Mouse (Mus musculus) heart, adult 2 months (tissue): ENCODE results near the gene Uggt1.

Experiments
- CTCF ChIP-seq: fragments of 200-600 bp; IDR thresholded peaks from 2 replicates; pipeline ENCODE4 v1.8.1; 2022; ENCODE audit warnings: antibody characterized with exemption, mild to moderate bottlenecking, moderate library complexity
- POLR2A ChIP-seq: fragments of 200-500 bp; IDR thresholded peaks from 2 replicates; pipeline ENCODE4 v1.6.1; 2011; ENCODE audit warnings: mild to moderate bottlenecking, low read depth, low read length, control low read depth; ENCODE audit not compliant: insufficient read depth

GRCm38 (mm10) chr1:36266293-36266692 lies 21.8 kb upstream of the Uggt1 start:
- TF ChIP-seq CTCF (no peak), POLR2A (no peak)
